Mouse (Mus musculus): ENCODE data around the gene Clec4a3. TPM values are rescaled to one million over a fixed set of nuclear protein-coding genes. Genes with fewer than 3 reads are reported as not detected.
"Not testable (repeated sequence)": the region's sequence is repeated elsewhere in the genome, so short reads cannot be mapped to it uniquely, and the experiment has no call there.

Clec4a3 gene
- polyA plus RNA-seq, 2 experiments = 1.4 to 4.0 TPM

DNA sequence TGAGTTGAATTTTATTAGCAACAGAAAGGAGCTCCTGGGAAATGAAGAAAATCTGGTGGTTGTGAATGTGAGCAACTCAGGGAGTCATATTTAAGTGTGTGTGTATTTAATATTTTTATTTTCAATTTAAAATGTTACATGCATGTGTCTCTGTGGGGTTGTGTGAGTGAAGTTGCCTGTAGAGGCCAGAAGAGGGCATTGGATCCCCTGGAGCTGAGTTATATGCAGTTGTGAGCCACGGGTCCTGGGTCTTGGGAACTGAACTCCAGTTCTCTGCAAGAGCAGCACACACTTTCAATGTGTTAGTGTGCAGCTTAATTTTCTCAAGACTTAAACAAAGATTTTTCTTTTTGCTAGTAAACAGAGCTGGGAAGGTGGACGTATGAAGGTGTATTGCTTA, 12.2 kb downstream of the Clec4a3 start:
- ATAC-seq (ENCODE audit: low FRiP score, low read depth) (no peak), DNase-seq (ENCODE audit: low spot score) (no peak)
- no peak overlapping the region for H3K4me3 ChIP-seq (replicated peaks; ENCODE audit: low read length)
- TF ChIP-seq POLR2A (IDR thresholded peaks at IDR 0.05; ENCODE audit: borderline replicate concordance, extremely low read depth, insufficient read depth, insufficient read length) = no peak
- no peaks in the 10 kb centered on the region for H3K4me1 ChIP-seq (ENCODE audit: control insufficient read depth, insufficient read depth, low read length)
- H3K9me3 ChIP-seq (ENCODE audit: control insufficient read depth, low read length) = no peaks in the 10 kb centered on the region
- WGBS = 72% methylated on average over 2 of the region's 2 CpGs
- H3K27me3 ChIP-seq (ENCODE audit: control insufficient read depth, insufficient read depth, low read length) = no peaks in the 10 kb centered on the region
- no peak overlapping the region for H3K9ac ChIP-seq (ENCODE audit: low read depth, low read length, severe bottlenecking)
- H3K36me3 ChIP-seq (ENCODE audit: control insufficient read depth, insufficient read depth, low read length) = no peaks in the 10 kb centered on the region
- H3K27ac ChIP-seq (replicated peaks; ENCODE audit: low read depth, low read length) = no peak overlapping the region
- no peak overlapping the region for H3K4me2 ChIP-seq (replicated peaks; ENCODE audit: low read depth, low read length, severe bottlenecking)

DNA sequence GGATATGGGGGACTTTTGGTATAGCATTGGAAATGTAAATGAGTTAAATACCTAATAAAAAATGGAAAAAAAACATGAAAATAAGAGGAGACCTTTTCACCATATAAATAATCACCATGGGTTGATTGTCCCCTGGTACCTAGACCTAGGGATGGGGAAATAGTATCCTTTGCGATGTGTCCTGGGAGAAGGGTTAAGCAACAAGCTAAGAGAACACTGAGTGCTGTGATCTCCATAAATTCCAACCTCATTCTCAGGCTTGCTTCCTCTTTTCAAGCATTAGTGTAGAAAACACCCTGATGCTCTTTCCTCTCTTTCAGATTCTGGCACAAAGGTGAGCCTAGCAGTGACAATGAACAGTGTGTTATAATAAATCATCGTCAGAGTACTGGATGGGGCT, 16.7 kb downstream of the Clec4a3 start:
- DNase-seq (ENCODE audit: low spot score) (no peak), ATAC-seq (ENCODE audit: low FRiP score, low read depth) (no peak)
- Histone ChIP-seq H3K4me2 (replicated peaks; ENCODE audit: low read depth, low read length, severe bottlenecking) (no peak overlapping the region), H3K4me3 (replicated peaks; ENCODE audit: low read length) (no peak overlapping the region), H3K27ac (replicated peaks; ENCODE audit: low read depth, low read length) (no peak overlapping the region), H3K4me1 (ENCODE audit: control insufficient read depth, insufficient read depth, low read length) (no peaks in the 10 kb centered on the region), H3K27me3 (ENCODE audit: control insufficient read depth, insufficient read depth, low read length) (no peaks in the 10 kb centered on the region), H3K9ac (ENCODE audit: low read depth, low read length, severe bottlenecking) (no peak overlapping the region), H3K36me3 (ENCODE audit: control insufficient read depth, insufficient read depth, low read length) (no peaks in the 10 kb centered on the region), H3K9me3 (ENCODE audit: control insufficient read depth, low read length) (no peaks in the 10 kb centered on the region)
- no peak for TF ChIP-seq POLR2A (IDR thresholded peaks at IDR 0.05; ENCODE audit: borderline replicate concordance, extremely low read depth, insufficient read depth, insufficient read length)
- WGBS = 88% methylated on average over 2 of the region's 2 CpGs

DNA sequence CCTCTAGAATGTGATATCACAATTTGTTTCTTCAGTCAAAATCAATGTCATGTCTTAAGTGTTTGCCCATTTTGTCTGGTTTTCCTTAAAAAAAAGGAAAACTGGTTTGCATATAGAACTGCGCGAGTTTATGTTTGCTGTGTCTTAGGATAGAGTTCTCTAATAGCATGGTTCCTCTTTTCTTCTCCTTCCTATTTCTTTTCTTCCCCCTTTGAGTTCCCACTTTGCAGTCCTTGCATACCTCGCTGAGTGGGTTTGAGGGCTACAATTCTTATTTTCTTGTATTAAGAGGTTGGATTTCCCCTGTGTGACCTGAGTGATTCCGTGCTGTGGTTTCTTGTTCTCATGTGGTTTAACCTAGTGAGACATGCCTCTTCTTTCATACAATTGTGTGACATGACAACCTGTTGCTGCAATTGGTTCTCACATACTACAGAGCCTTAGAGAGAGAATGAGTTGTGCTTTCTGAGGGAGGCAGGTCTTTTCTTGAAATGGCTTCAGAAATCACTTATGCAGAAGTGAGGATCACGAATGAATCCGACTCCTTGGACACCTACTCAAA, 37.6 kb downstream of the Clec4a3 start, which contains the start of gene Clec4a4:
Gene Clec4a4, plus strand, starts transcription at position 492 of the 562 bp plus-strand sequence.
- Histone ChIP-seq H3K9me3 (ENCODE audit: control insufficient read depth, low read length) (peaks cover 12% of the 10 kb centered on the region; the same call in 1 of the 2 replicates), H3K4me2 (replicated peaks; ENCODE audit: low read depth, low read length, severe bottlenecking) (no peak within 1 kb of the TSS), H3K9ac (ENCODE audit: low read depth, low read length, severe bottlenecking) (no peak within 1 kb of the TSS), H3K4me1 (ENCODE audit: control insufficient read depth, insufficient read depth, low read length) (no peaks in the 10 kb centered on the region), H3K36me3 (ENCODE audit: control insufficient read depth, insufficient read depth, low read length) (no peaks in the 10 kb centered on the region), H3K27me3 (ENCODE audit: control insufficient read depth, insufficient read depth, low read length) (no peaks in the 10 kb centered on the region), H3K27ac (replicated peaks; ENCODE audit: low read depth, low read length) (no peak within 1 kb of the TSS), H3K4me3 (replicated peaks; ENCODE audit: low read length) (no peak within 1 kb of the TSS)
- DNase-seq (ENCODE audit: low spot score) = no peak
- no peak for ATAC-seq (ENCODE audit: low FRiP score, low read depth)
- TF ChIP-seq POLR2A (IDR thresholded peaks at IDR 0.05; ENCODE audit: borderline replicate concordance, extremely low read depth, insufficient read depth, insufficient read length) = no peak
- WGBS = 83% methylated on average over 6 of the region's 6 CpGs

DNA sequence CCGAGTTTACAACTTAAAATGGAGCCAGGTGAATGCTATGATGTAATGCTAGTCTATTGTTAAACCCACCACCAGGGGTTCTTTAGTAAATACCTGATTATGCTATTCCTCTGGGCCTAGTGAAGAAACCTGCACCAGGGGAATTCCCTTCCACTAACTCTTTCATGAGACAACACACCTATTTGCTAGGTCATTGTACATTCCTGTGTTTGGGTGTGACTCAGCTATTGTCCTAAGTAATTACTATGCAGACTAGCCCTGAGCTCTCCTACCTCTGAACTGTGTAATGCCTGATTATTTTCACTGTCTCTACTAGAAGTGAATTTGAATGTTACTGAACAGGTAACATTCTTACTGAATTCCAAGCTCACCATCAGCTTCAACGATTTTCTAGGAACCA, 52.4 kb downstream of the Clec4a3 start:
- WGBS = 70% methylated on average over 2 of the region's 2 CpGs

DNA sequence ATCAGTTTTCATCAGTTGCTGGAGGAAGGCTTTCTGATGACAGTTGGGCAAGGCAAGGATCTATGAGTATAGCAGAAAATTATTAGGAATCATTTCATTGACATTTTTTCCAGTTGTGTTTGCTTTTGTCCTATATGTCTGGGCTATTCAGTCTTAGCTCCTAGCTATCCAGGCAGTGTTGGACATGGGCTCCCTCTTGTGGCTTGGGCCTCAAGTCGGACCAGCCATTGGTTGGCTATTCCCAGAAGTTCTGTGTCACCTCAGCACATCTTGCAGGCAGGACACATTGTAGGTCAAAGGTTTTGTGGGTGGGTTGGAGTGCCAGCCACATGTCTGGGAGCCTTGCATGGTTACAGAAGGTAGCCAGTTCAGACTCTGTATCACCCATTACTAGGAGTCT, 53.3 kb downstream of the Clec4a3 start:
- no peak for TF ChIP-seq POLR2A (IDR thresholded peaks at IDR 0.05; ENCODE audit: borderline replicate concordance, extremely low read depth, insufficient read depth, insufficient read length)
- 78% methylated on average over 1 of the region's 1 CpGs for WGBS
- Histone ChIP-seq H3K9me3 (ENCODE audit: control insufficient read depth, low read length) (no peaks in the 10 kb centered on the region), H3K36me3 (ENCODE audit: control insufficient read depth, insufficient read depth, low read length) (no peaks in the 10 kb centered on the region), H3K4me1 (ENCODE audit: control insufficient read depth, insufficient read depth, low read length) (no peaks in the 10 kb centered on the region), H3K27ac (replicated peaks; ENCODE audit: low read depth, low read length) (no peak overlapping the region), H3K9ac (ENCODE audit: low read depth, low read length, severe bottlenecking) (no peak overlapping the region), H3K27me3 (ENCODE audit: control insufficient read depth, insufficient read depth, low read length) (no peaks in the 10 kb centered on the region), H3K4me3 (replicated peaks; ENCODE audit: low read length) (no peak overlapping the region), H3K4me2 (replicated peaks; ENCODE audit: low read depth, low read length, severe bottlenecking) (no peak overlapping the region)
- no peak for DNase-seq (ENCODE audit: low spot score)
- ATAC-seq (ENCODE audit: low FRiP score, low read depth) = no peak

More for the DNA sequence above, 52.4 kb downstream of the Clec4a3 start:
- not testable (repeated sequence) for H3K27ac ChIP-seq (replicated peaks; ENCODE audit: low read depth, low read length); H3K4me1 ChIP-seq (ENCODE audit: control insufficient read depth, insufficient read depth, low read length); H3K4me2 ChIP-seq (replicated peaks; ENCODE audit: low read depth, low read length, severe bottlenecking); ATAC-seq (ENCODE audit: low FRiP score, low read depth); DNase-seq (ENCODE audit: low spot score); H3K36me3 ChIP-seq (ENCODE audit: control insufficient read depth, insufficient read depth, low read length); H3K9ac ChIP-seq (ENCODE audit: low read depth, low read length, severe bottlenecking); H3K27me3 ChIP-seq (ENCODE audit: control insufficient read depth, insufficient read depth, low read length); H3K4me3 ChIP-seq (replicated peaks; ENCODE audit: low read length); H3K9me3 ChIP-seq (ENCODE audit: control insufficient read depth, low read length)

Other genes starting within 250 kb of the Clec4a3 start
- gene Nanog, start 245.0 kb upstream of the Clec4a3 start, polyA plus RNA-seq (2012; rRNA removed) = 0.40 and 0.47 TPM in 2 replicates
- gene Nanog, start 245.0 kb upstream of the Clec4a3 start, polyA plus RNA-seq (2014; fragmentation: Nextera tagmentation; extraction: Ambion mirVana) = 0.21 and 0.37 TPM in 2 replicates
- gene Slc2a3, start 150.9 kb upstream of the Clec4a3 start, polyA plus RNA-seq (2012; rRNA removed) = 46.5 and 48.2 TPM in 2 replicates
- 71.6 and 78.8 TPM in 2 replicates for gene Slc2a3, start 150.9 kb upstream of the Clec4a3 start, polyA plus RNA-seq (2014; fragmentation: Nextera tagmentation; extraction: Ambion mirVana)
- gene Foxj2, start 132.6 kb upstream of the Clec4a3 start, polyA plus RNA-seq (2012; rRNA removed) = 13.4 and 15.1 TPM in 2 replicates
- gene Foxj2, start 132.6 kb upstream of the Clec4a3 start, polyA plus RNA-seq (2014; fragmentation: Nextera tagmentation; extraction: Ambion mirVana) = 9.3 and 11.8 TPM in 2 replicates
- 4.1 and 5.0 TPM in 2 replicates for gene C3ar1, start 96.4 kb upstream of the Clec4a3 start, polyA plus RNA-seq (2012; rRNA removed)
- 4.7 and 5.0 TPM in 2 replicates for gene C3ar1, start 96.4 kb upstream of the Clec4a3 start, polyA plus RNA-seq (2014; fragmentation: Nextera tagmentation; extraction: Ambion mirVana)
- 49.3 and 54.9 TPM in 2 replicates for gene Necap1, start 78.0 kb upstream of the Clec4a3 start, polyA plus RNA-seq (2012; rRNA removed)
- 58.3 and 58.9 TPM in 2 replicates for gene Necap1, start 78.0 kb upstream of the Clec4a3 start, polyA plus RNA-seq (2014; fragmentation: Nextera tagmentation; extraction: Ambion mirVana)
- gene Clec4a1, start 30.7 kb upstream of the Clec4a3 start, polyA plus RNA-seq (2012; rRNA removed) = 3.4 and 3.8 TPM in 2 replicates
- 4.2 and 6.2 TPM in 2 replicates for gene Clec4a1, start 30.7 kb upstream of the Clec4a3 start, polyA plus RNA-seq (2014; fragmentation: Nextera tagmentation; extraction: Ambion mirVana)
- gene Clec4a4, start 37.9 kb downstream of the Clec4a3 start, polyA plus RNA-seq (2012; rRNA removed) = not detected in 2 replicates
- not detected in 2 replicates for gene Clec4a4, start 37.9 kb downstream of the Clec4a3 start, polyA plus RNA-seq (2014; fragmentation: Nextera tagmentation; extraction: Ambion mirVana)
- not detected in 2 replicates for gene Clec4b1, start 97.4 kb downstream of the Clec4a3 start, polyA plus RNA-seq (2012; rRNA removed)
- gene Clec4b1, start 97.4 kb downstream of the Clec4a3 start, polyA plus RNA-seq (2014; fragmentation: Nextera tagmentation; extraction: Ambion mirVana) = not detected in 2 replicates
- 1.9 and 2.3 TPM in 2 replicates for gene Clec4a2, start 153.9 kb downstream of the Clec4a3 start, polyA plus RNA-seq (2012; rRNA removed)
- gene Clec4a2, start 153.9 kb downstream of the Clec4a3 start, polyA plus RNA-seq (2014; fragmentation: Nextera tagmentation; extraction: Ambion mirVana) = 4.5 and 5.9 TPM in 2 replicates
- not detected in 2 replicates for gene Clec4b2, start 220.4 kb downstream of the Clec4a3 start, polyA plus RNA-seq (2012; rRNA removed)
- gene Clec4b2, start 220.4 kb downstream of the Clec4a3 start, polyA plus RNA-seq (2014; fragmentation: Nextera tagmentation; extraction: Ambion mirVana) = not detected in 2 replicates

All from limb, embryonic 14.5 days (tissue).